In the genomic region with DNA sequence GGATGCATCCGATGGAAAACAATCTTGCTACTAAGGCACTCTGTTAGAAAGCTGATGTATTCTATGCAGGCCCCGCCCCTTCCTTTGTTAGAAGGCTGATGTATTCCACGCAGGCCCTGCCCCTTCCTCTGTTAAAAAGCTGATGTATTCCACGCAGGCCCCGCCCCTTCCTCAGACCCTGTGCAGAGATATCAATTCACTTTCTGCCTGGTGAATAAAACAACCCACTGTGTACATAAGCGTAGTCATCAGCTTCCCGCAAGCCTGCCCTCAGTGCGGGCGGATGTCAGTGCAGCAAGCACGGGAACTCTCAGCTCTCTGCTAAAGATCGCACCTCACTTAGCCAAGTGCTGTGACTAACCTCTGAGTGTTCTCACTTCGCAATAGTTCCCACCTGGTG, we compare ENCODE assay signal across 11 mouse cellular contexts.
A peak's percentile ranks its signal among the peaks of the same experiment; 100 is the strongest.
DNase-seq lines count a peak whose midpoint lies in the region; ATAC-seq and TF ChIP-seq lines count a peak whose summit lies in the region.
"Had no signal": no experiment of that assay in that cellular context is flagged by ENCODE, and none has a peak within 500 bp of the region (broad histone marks: within the 10 kb centered on the region; RNA-seq: fewer than 3 reads in every experiment).

No protein-coding gene starts in this region.

- no peak overlapping the region for H3K4me3 ChIP-seq in hindbrain, embryonic 11.5 days (ENCODE audit: low read depth, low read length)
- H3K4me3 ChIP-seq in cerebellum, adult 2 months (replicated peaks; ENCODE audit: insufficient read depth, low read depth, low read length), result no peak overlapping the region
- H3K4me3 ChIP-seq: embryonic facial prominence, embryonic 15.5 days; heart, embryonic 13.5 days had no signal

- H3K36me3 ChIP-seq in hindbrain, embryonic 11.5 days (ENCODE audit: control insufficient read depth, insufficient read depth, low read length), result peaks cover 5% of the 10 kb centered on the region; the same call in 1 of the 2 replicates

- TF ChIP-seq POLR2A in cerebellum, adult 2 months (IDR thresholded peaks at IDR 0.05; ENCODE audit: borderline replicate concordance, insufficient read depth, low read length), result no peak

- TF ChIP-seq CTCF in cerebellum, adult 2 months (IDR thresholded peaks at IDR 0.05; ENCODE audit: borderline replicate concordance, insufficient read depth, low read depth, low read length), result no peak

- H3K27me3 ChIP-seq in hindbrain, embryonic 11.5 days (ENCODE audit: control insufficient read depth, insufficient read depth, low read length), result no peaks in the 10 kb centered on the region
- no peaks in the 10 kb centered on the region for H3K27me3 ChIP-seq in cerebellum, adult 2 months (ENCODE audit: control insufficient read depth, insufficient read depth, low read length)
- H3K27me3 ChIP-seq: embryonic facial prominence, embryonic 15.5 days; heart, embryonic 13.5 days had no signal

- H3K27ac ChIP-seq in hindbrain, embryonic 11.5 days (ENCODE audit: low read depth, low read length), result 0 out of 2 replicates have a peak overlapping the region, but pooled peaks have one; percentile 6
- H3K27ac ChIP-seq in cerebellum, adult 2 months (ENCODE audit: insufficient read depth, low read length), result no peak overlapping the region
- H3K27ac ChIP-seq: embryonic facial prominence, embryonic 15.5 days; heart, embryonic 13.5 days had no signal

- H3K9me3 ChIP-seq in hindbrain, embryonic 11.5 days (ENCODE audit: control insufficient read depth, low read length), result no peaks in the 10 kb centered on the region
- H3K9me3 ChIP-seq: embryonic facial prominence, embryonic 15.5 days; heart, embryonic 13.5 days had no signal

- ATAC-seq in CD4-positive, CD25-positive, alpha-beta regulatory T cell, adult 4 months, result no peak
- ATAC-seq in hindbrain, embryonic 11.5 days (ENCODE audit: low FRiP score), result peak; percentile 83

- no peak overlapping the region for H3K9ac ChIP-seq in hindbrain, embryonic 11.5 days (ENCODE audit: low read depth, low read length)
- H3K9ac ChIP-seq: embryonic facial prominence, embryonic 15.5 days; heart, embryonic 13.5 days had no signal

- 72% methylated on average over 12 of the region's 12 CpGs for WGBS in hindbrain, embryonic 11.5 days
- 87% methylated on average over 12 of the region's 12 CpGs for WGBS in cerebellum, adult 2 months

- no peak overlapping the region for H3K4me2 ChIP-seq in hindbrain, embryonic 11.5 days (replicated peaks; ENCODE audit: low read depth, low read length)
- H3K4me2 ChIP-seq: embryonic facial prominence, embryonic 15.5 days; heart, embryonic 13.5 days had no signal

- H3K4me1 ChIP-seq in hindbrain, embryonic 11.5 days (replicated peaks; ENCODE audit: control insufficient read depth, insufficient read depth, low read length), result no peaks in the 10 kb centered on the region
- H3K4me1 ChIP-seq in cerebellum, adult 2 months (ENCODE audit: control insufficient read depth, insufficient read depth, low read length), result no peaks in the 10 kb centered on the region
- H3K4me1 ChIP-seq: embryonic facial prominence, embryonic 15.5 days had no signal

- DNase-seq in CD4-positive, CD25-positive, alpha-beta regulatory T cell, adult 2 months (ENCODE audit: low read depth, low spot score), result peak; percentile 20
- peak; percentile 31 for DNase-seq in CD4-positive helper T cell, adult 2 months (ENCODE audit: low read depth, low spot score)
- peak; percentile 45 for DNase-seq in hindbrain, embryonic 11.5 days (ENCODE audit: low spot score)
- DNase-seq in lung, postnatal 25 days (ENCODE audit: low spot score), result peak; percentile 32
- no peak for DNase-seq in cerebellum, adult 8-10 months
- no peak for DNase-seq in urinary bladder, adult 18-20 months (ENCODE audit: low spot score in 2 of 2)
- no peak for DNase-seq in cerebellum, adult 2 months
- DNase-seq: adrenal gland, postnatal 14 days had no signal

Comparison
In these comparisons a context has a peak if more than half of its experiments do, and no peak if none do; other contexts are left out.
1. DNase-seq: peak in CD4-positive, CD25-positive, alpha-beta regulatory T cell, adult 2 months (single experiment), CD4-positive helper T cell, adult 2 months (single experiment), hindbrain, embryonic 11.5 days (single experiment) and lung, postnatal 25 days (single experiment); none in cerebellum, adult 8-10 months (single experiment), urinary bladder, adult 18-20 months (0 of 2) and cerebellum, adult 2 months (0 of 2).